ENCODE assay signal across 8 mouse cellular contexts in genomic region chr7:140137135-140138020, GRCm38 (mm10). TPM values are rescaled to one million over a fixed set of nuclear protein-coding genes. Genes with fewer than 3 reads are reported as not detected.
DNase-seq lines count a peak whose midpoint lies in the region; ATAC-seq and TF ChIP-seq lines count a peak whose summit lies in the region.

Gene Mtg1 (plus strand): TSS chr7:140137564.

- peak; percentile 84 to 92 for TF ChIP-seq POLR2A in MEL (IDR thresholded peaks at IDR 0.05; ENCODE audit: control insufficient read depth in 1 of 2, insufficient read depth in 1 of 2, low read depth in 1 of 2, low read length in 2 of 2, poor library complexity in 1 of 2)
- peak; percentile 90 for TF ChIP-seq POLR2A in cerebellum, adult 2 months (IDR thresholded peaks at IDR 0.05; ENCODE audit: borderline replicate concordance, insufficient read depth, low read length)

- peak within 1 kb of the TSS; percentile 86 for H3K27ac ChIP-seq in MEL (ENCODE audit: control insufficient read depth, low read depth, low read length)
- peak within 1 kb of the TSS; percentile 63 for H3K27ac ChIP-seq in cerebellum, adult 2 months (ENCODE audit: insufficient read depth, low read length)
- peak within 1 kb of the TSS; percentile 21; the same call in 1 of the 2 replicates for H3K27ac ChIP-seq in lung, embryonic 16.5 days (ENCODE audit: low read length)

- peak within 1 kb of the TSS; percentile 97 for H3K9ac ChIP-seq in MEL (ENCODE audit: control insufficient read depth, low read depth, low read length, poor library complexity, severe bottlenecking)
- H3K9ac ChIP-seq in lung, embryonic 16.5 days (ENCODE audit: low read length), result peak within 1 kb of the TSS; percentile 84

- TF ChIP-seq RAD21 in MEL (IDR thresholded peaks at IDR 0.05; ENCODE audit: low read depth, low read length), result no peak

- H3K4me3 ChIP-seq in MEL (ENCODE audit: control insufficient read depth in 1 of 2, insufficient read depth in 1 of 2, low read depth in 2 of 2, low read length in 2 of 2), result peak within 1 kb of the TSS; percentile 66 to 93
- peak within 1 kb of the TSS; percentile 71 for H3K4me3 ChIP-seq in cerebellum, adult 2 months (replicated peaks; ENCODE audit: insufficient read depth, low read depth, low read length)
- peak within 1 kb of the TSS; percentile 69 for H3K4me3 ChIP-seq in lung, embryonic 16.5 days (ENCODE audit: low read length)

- TF ChIP-seq CTCF in MEL (IDR thresholded peaks at IDR 0.05 in 2 of 3, conservative IDR thresholded peaks at IDR 0.05 in 1 of 3; ENCODE audit: control insufficient read depth in 1 of 3, insufficient read depth in 1 of 3, low read depth in 2 of 3, low read length in 3 of 3, poor library complexity in 1 of 3, severe bottlenecking in 1 of 3), result no peak
- TF ChIP-seq CTCF in cerebellum, adult 2 months (IDR thresholded peaks at IDR 0.05; ENCODE audit: borderline replicate concordance, insufficient read depth, low read depth, low read length), result no peak

- H3K4me1 ChIP-seq in MEL (ENCODE audit: control insufficient read depth in 1 of 2, insufficient read depth in 2 of 2, low read length in 2 of 2), result peaks cover 0 to 17% of the 10 kb centered on the region in 2 experiments; a peak in 2 of 4 replicates
- H3K4me1 ChIP-seq in cerebellum, adult 2 months (ENCODE audit: control insufficient read depth, insufficient read depth, low read length), result no peaks in the 10 kb centered on the region
- peaks cover 4% of the 10 kb centered on the region; the same call in 1 of the 2 replicates for H3K4me1 ChIP-seq in lung, embryonic 16.5 days (replicated peaks; ENCODE audit: control insufficient read depth, insufficient read depth, low read length)

- H3K27me3 ChIP-seq in MEL (ENCODE audit: control insufficient read depth in 1 of 2, insufficient read depth in 2 of 2, low read length in 2 of 2), result no peaks in the 10 kb centered on the region
- H3K27me3 ChIP-seq in cerebellum, adult 2 months (ENCODE audit: control insufficient read depth, insufficient read depth, low read length), result no peaks in the 10 kb centered on the region
- H3K27me3 ChIP-seq in lung, embryonic 16.5 days (ENCODE audit: control insufficient read depth, insufficient read depth, low read depth, low read length), result no peaks in the 10 kb centered on the region

- H3K36me3 ChIP-seq in MEL (ENCODE audit: control insufficient read depth in 1 of 2, insufficient read depth in 2 of 2, low read length in 2 of 2), result peaks cover 0 to 16% of the 10 kb centered on the region in 2 experiments; a peak in 2 of 4 replicates
- H3K36me3 ChIP-seq in lung, embryonic 16.5 days (ENCODE audit: control insufficient read depth, insufficient read depth, low read length), result no peaks in the 10 kb centered on the region

- peaks cover 2% of the 10 kb centered on the region; the same call in 1 of the 2 replicates for H3K79me2 ChIP-seq in MEL (ENCODE audit: control insufficient read depth, insufficient read depth, low read length, poor library complexity)

- DNase-seq in MEL (ENCODE audit: low read depth, low spot score), result peak; percentile 96
- peak; percentile 96 to 99 for DNase-seq in cerebellum, adult 2 months
- peak; percentile 95 for DNase-seq in forelimb bud, embryonic 11.5 days (ENCODE audit: low read depth, low spot score)
- peak; percentile 98 for DNase-seq in layer of hippocampus, adult 9-10 months (ENCODE audit: low spot score)
- peak; percentile 97 for DNase-seq in ovary, postnatal 10 days (ENCODE audit: low spot score)
- peak; percentile 91 to 97 for DNase-seq in thymus, postnatal 10 days (ENCODE audit: low spot score in 2 of 2)

- TF ChIP-seq EP300 in MEL (IDR thresholded peaks at IDR 0.05; ENCODE audit: low read depth in 1 of 2, low read length in 2 of 2), result no peak; a peak in 1 of 4 replicates

- no peaks in the 10 kb centered on the region for H3K9me3 ChIP-seq in MEL (replicated peaks; ENCODE audit: insufficient read depth, low read length)
- H3K9me3 ChIP-seq in lung, embryonic 16.5 days (ENCODE audit: control insufficient read depth, low read length), result no peaks in the 10 kb centered on the region

- ATAC-seq in hematopoietic stem cell, adult 5-6 weeks (replicated peaks in 1 of 2; ENCODE audit: insufficient read depth in 1 of 2, low FRiP score in 2 of 2, low TSS enrichment in 1 of 2, low read depth in 1 of 2, poor library complexity in 2 of 2, severe bottlenecking in 2 of 2), result peak; percentile 69 to 80
- ATAC-seq in lung, embryonic 16.5 days (ENCODE audit: low read depth), result peak; percentile 99

- WGBS in cerebellum, adult 2 months, result 1% methylated on average over 39 of the region's 39 CpGs
- 2% methylated on average over 39 of the region's 39 CpGs for WGBS in lung, embryonic 16.5 days

- H3K4me2 ChIP-seq in lung, embryonic 16.5 days (ENCODE audit: low read depth, low read length), result peak within 1 kb of the TSS; percentile 81

TF ChIP-seq in MEL, 35 proteins besides CTCF, POLR2A, EP300 and RAD21:
- TF ChIP-seq POLR2AphosphoS5 (IDR thresholded peaks at IDR 0.05; ENCODE audit: borderline replicate concordance, low read depth, low read length) (no peak), GATA1 (IDR thresholded peaks at IDR 0.05; ENCODE audit: low read depth, low read length) (no peak), USF1 (IDR thresholded peaks at IDR 0.05; ENCODE audit: low read depth, low read length) (peak; percentile 82), MYB (IDR thresholded peaks at IDR 0.05; ENCODE audit: low read depth, low read length) (no peak), RCOR1 (IDR thresholded peaks at IDR 0.05; ENCODE audit: low read depth, low read length) (no peak), TBP (IDR thresholded peaks at IDR 0.05; ENCODE audit: low read depth, low read length) (peak; percentile 89), TAL1 (IDR thresholded peaks at IDR 0.05; ENCODE audit: low read length) (no peak), ETS1 (IDR thresholded peaks at IDR 0.05; ENCODE audit: low read depth, low read length) (peak; percentile 33; the same call in 1 of the 2 replicates), ZMIZ1 (IDR thresholded peaks at IDR 0.05; ENCODE audit: low read depth, low read length) (peak; percentile 62), SMC3 (IDR thresholded peaks at IDR 0.05; ENCODE audit: low read depth, low read length) (no peak), MYC (IDR thresholded peaks at IDR 0.05; ENCODE audit: low read depth, low read length) (peak; percentile 92), ZNF384 (IDR thresholded peaks at IDR 0.05; ENCODE audit: low read depth, low read length) (no peak), ZC3H11A (IDR thresholded peaks at IDR 0.05; ENCODE audit: low read depth, low read length) (no peak), CHD2 (IDR thresholded peaks at IDR 0.05; ENCODE audit: low read length) (no peak), TCF12 (IDR thresholded peaks at IDR 0.05; ENCODE audit: low read depth, low read length) (peak; percentile 86), HCFC1 (IDR thresholded peaks at IDR 0.05; ENCODE audit: low read depth, low read length) (peak; percentile 93), E2F4 (IDR thresholded peaks at IDR 0.05; ENCODE audit: borderline replicate concordance, low read depth, low read length) (no peak), BHLHE40 (IDR thresholded peaks at IDR 0.05; ENCODE audit: borderline replicate concordance, low read depth, low read length) (no peak), NELFE (IDR thresholded peaks at IDR 0.05; ENCODE audit: low read depth, low read length) (peak; percentile 84), MEF2A (IDR thresholded peaks at IDR 0.05; ENCODE audit: extremely low read depth, insufficient replicate concordance, low read depth, low read length, poor library complexity, severe bottlenecking) (0 out of 2 replicates have a peak, but pooled peaks have one; percentile 4), ELF1 (IDR thresholded peaks at IDR 0.05; ENCODE audit: low read depth, low read length) (peak; percentile 73), MXI1 (IDR thresholded peaks at IDR 0.05; ENCODE audit: low read depth, low read length) (peak; percentile 94), UBTF (IDR thresholded peaks at IDR 0.05; ENCODE audit: borderline replicate concordance, insufficient read depth, low read depth, low read length) (0 out of 2 replicates have a peak, but pooled peaks have one; percentile 51), ZKSCAN1 (IDR thresholded peaks at IDR 0.05; ENCODE audit: low read depth, low read length) (no peak), JUND (IDR thresholded peaks at IDR 0.05; ENCODE audit: low read depth, low read length) (no peak), MAX (IDR thresholded peaks at IDR 0.05; ENCODE audit: low read length) (peak; percentile 96), NRF1 (IDR thresholded peaks at IDR 0.05; ENCODE audit: insufficient read depth, low read depth, low read length, poor library complexity, severe bottlenecking) (peak; percentile 91), MAZ (IDR thresholded peaks at IDR 0.05; ENCODE audit: low read depth, low read length) (no peak), MAFK (IDR thresholded peaks at IDR 0.05; ENCODE audit: borderline replicate concordance, low read depth, low read length) (no peak), KAT2A (conservative IDR thresholded peaks at IDR 0.05; ENCODE audit: low read depth, low read length) (peak; percentile 78; the same call in 1 of the 2 replicates), GABPA (IDR thresholded peaks at IDR 0.05; ENCODE audit: low read depth, low read length) (no peak), POLR2AphosphoS2 (IDR thresholded peaks at IDR 0.05; ENCODE audit: low read length) (peak; percentile 53; the same call in 1 of the 2 replicates), USF2 (IDR thresholded peaks at IDR 0.05; ENCODE audit: borderline replicate concordance in 1 of 2, insufficient read depth in 1 of 2, low read depth in 1 of 2, low read length in 2 of 2) (no peak), SIN3A (IDR thresholded peaks at IDR 0.05; ENCODE audit: low read length) (peak; percentile 84), CHD1 (IDR thresholded peaks at IDR 0.05; ENCODE audit: low read depth, low read length) (no peak)

RNA-seq across cellular contexts. Expression of gene Mtg1, which starts in this region (rescaled TPM):
- total RNA-seq in MEL (2012; rRNA removed), result 10.8 and 18.1 TPM in 2 replicates
- polyA plus RNA-seq in MEL (2012; ENCODE audit: insufficient read depth in 1 of 2, insufficient read length in 2 of 2, low read depth in 1 of 2, low replicate concordance in 2 of 2, missing spikeins in 1 of 2), result 10 to 100 TPM in 1 of 2 experiments, not detected in 1; 38.1 TPM
- 42.4 and 45.9 TPM in 2 replicates for polyA plus RNA-seq in cerebellum, adult 2 months (2012; rRNA removed)
- total RNA-seq in hematopoietic stem cell, adult 5-6 weeks (2017), result 8.2 and 17.1 TPM in 2 replicates
- polyA plus RNA-seq in lung, embryonic 16.5 days (2015; fragmentation: Nextera tagmentation; extraction: Ambion mirVana), result 20.7 and 24.8 TPM in 2 replicates

Comparison
In these comparisons a context has a peak if more than half of its experiments do, and no peak if none do; other contexts are left out.
1. Peak in every context shown above with its lines: DNase-seq, ATAC-seq, H3K4me3 ChIP-seq and H3K27ac ChIP-seq.
2. H3K27ac ChIP-seq: peak in every context shown above with its lines; median percentile 86 in MEL; 63 in cerebellum, adult 2 months; 21 in lung, embryonic 16.5 days.